Mouse (Mus musculus) thymus, adult 2 months (tissue): ENCODE data around the gene Myo3b. TPM values are rescaled to one million over a fixed set of nuclear protein-coding genes. Genes with fewer than 3 reads are reported as not detected.

Source experiments
- DNase-seq: peaks from one replicate; pipeline ENCODE4 v3.0.0; 2021
- H3K27ac ChIP-seq: fragments of 200-500 bp; 2 replicates; pipeline ENCODE4 v1.5.1; 2012; ENCODE audit warnings: low read length, control low read depth; ENCODE audit not compliant: control insufficient read depth, insufficient read depth
- H3K27me3 ChIP-seq: fragments of 200-500 bp; 2 replicates; pipeline ENCODE4 v1.6.1; 2012; ENCODE audit warnings: mild to moderate bottlenecking, low read length, moderate library complexity, mixed read lengths; ENCODE audit not compliant: control insufficient read depth, insufficient read depth
- H3K36me3 ChIP-seq: fragments of 200-500 bp; 2 replicates; pipeline ENCODE4 v1.6.1; 2012; ENCODE audit warnings: mild to moderate bottlenecking, low read length, moderate library complexity; ENCODE audit not compliant: control insufficient read depth, insufficient read depth
- H3K4me1 ChIP-seq: fragments of 200-500 bp; replicated peaks from 2 replicates; pipeline ENCODE4 v1.6.1; 2012; ENCODE audit warnings: low read length; ENCODE audit not compliant: control insufficient read depth, insufficient read depth
- H3K4me3 ChIP-seq: fragments of 200-500 bp; 2 replicates; pipeline ENCODE4 v1.5.1; 2012; ENCODE audit warnings: mild to moderate bottlenecking, low read length, control low read depth, moderate library complexity; ENCODE audit not compliant: control insufficient read depth, insufficient read depth
- CTCF ChIP-seq: fragments of 200-500 bp; IDR thresholded peaks from 2 replicates; pipeline ENCODE4 v1.5.1; 2012; ENCODE audit warnings: mild to moderate bottlenecking, control low read depth, low read length, moderate library complexity, borderline replicate concordance; ENCODE audit not compliant: control insufficient read depth, poor library complexity, insufficient read depth; ENCODE audit errors: extremely low read depth
- POLR2A ChIP-seq: fragments of 200-500 bp; IDR thresholded peaks from 2 replicates; pipeline ENCODE4 v1.6.1; 2012; ENCODE audit warnings: mild to moderate bottlenecking, low read length, control low read depth, moderate library complexity; ENCODE audit not compliant: control insufficient read depth, poor library complexity, insufficient read depth; ENCODE audit errors: extremely low read depth
- WGBS: fragments of 180-500 bp; shearing (Covaris S2); methylation state at CpG from one replicate; pipeline ENCODE4 v1.1.7; 2018; 5-methylcytosine and 5-hydroxymethylcytosine counted together
- polyA plus RNA-seq: library from polyadenylated mRNA; depleted of rRNA; stranded (reverse); fragments of >200 nt; gene quantifications from 2 replicates; pipeline ENCODE4 v1.2.3, GENCODE M21; 2012

The Myo3b gene
- polyA plus RNA-seq, 1 experiment, result 0.94 TPM

DNA sequence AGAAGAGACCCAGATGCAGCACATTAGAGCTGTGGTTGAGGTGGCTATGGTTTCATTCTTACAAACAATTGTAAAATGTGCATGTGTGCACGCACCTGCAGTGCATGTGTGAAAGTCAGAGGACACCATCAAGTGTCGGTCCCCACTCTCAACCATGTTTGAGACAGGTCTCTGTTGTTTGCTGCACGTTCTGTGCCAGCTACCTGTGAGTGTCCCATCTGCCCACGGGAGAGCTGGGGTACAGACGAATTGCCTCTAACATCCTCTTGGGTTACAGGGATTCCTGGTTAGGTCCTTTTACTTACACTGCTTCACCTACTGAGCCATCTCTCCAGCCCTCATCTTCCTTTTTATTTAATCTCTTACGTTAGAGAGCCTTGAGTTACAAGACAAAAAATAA lies 330.5 kb downstream of the Myo3b start:
- no peaks in the 10 kb centered on the region for H3K36me3 ChIP-seq
- no peak overlapping the region for H3K27ac ChIP-seq
- no peak overlapping the region for H3K4me3 ChIP-seq
- H3K27me3 ChIP-seq, result no peaks in the 10 kb centered on the region
- TF ChIP-seq POLR2A, result no peak
- TF ChIP-seq CTCF, result no peak
- no peaks in the 10 kb centered on the region for H3K4me1 ChIP-seq
- DNase-seq, result no peak
- 88% methylated on average over 6 of the region's 6 CpGs for WGBS

DNA sequence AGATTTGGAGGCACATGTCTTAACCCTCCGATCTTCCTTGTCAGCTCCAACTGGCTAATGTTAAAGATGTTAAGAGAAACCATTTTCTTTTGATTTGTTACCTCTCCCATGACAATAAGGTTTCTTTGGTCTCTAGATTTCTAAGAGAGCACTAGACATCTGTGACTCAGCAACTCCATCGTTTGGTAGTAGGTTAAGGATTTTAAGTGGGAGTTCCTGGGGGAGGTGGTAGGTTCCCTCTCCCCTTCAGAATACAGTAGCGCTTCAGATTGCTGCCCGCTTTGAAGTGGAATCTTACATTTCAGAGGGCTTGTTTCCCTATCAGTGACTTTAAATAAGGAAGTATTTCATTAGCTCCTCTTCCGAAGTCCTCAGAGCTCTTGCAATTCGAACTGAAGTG lies 340.4 kb downstream of the Myo3b start:
- H3K36me3 ChIP-seq, result no peaks in the 10 kb centered on the region
- 51% methylated on average over 6 of the region's 6 CpGs for WGBS
- H3K27ac ChIP-seq, result no peak overlapping the region
- no peaks in the 10 kb centered on the region for H3K4me1 ChIP-seq
- TF ChIP-seq CTCF, result no peak
- TF ChIP-seq POLR2A, result no peak
- DNase-seq, result no peak
- no peak overlapping the region for H3K4me3 ChIP-seq
- H3K27me3 ChIP-seq, result no peaks in the 10 kb centered on the region

DNA sequence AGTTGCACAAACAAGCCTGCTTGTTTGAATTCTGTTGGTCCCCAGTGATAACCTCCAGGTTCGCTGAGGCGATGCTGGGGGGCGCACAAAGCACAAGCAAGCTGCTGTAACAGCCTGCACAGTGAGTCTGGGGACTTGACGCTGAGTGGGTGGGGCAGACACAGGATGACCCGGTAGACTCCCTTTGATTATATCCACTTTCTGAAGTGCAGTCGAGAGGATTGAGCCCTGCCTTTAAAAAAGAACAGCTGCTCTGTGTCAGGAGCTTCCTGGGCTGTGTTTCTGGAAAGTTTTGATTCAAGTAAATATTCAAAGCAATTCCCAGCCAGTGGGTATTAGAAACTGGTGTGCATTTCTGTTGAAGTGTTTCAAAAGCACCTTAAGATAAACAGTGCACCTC lies 341.0 kb downstream of the Myo3b start:
- TF ChIP-seq POLR2A, result no peak
- no peak for TF ChIP-seq CTCF
- no peaks in the 10 kb centered on the region for H3K36me3 ChIP-seq
- H3K27me3 ChIP-seq, result no peaks in the 10 kb centered on the region
- no peak overlapping the region for H3K27ac ChIP-seq
- H3K4me3 ChIP-seq, result no peak overlapping the region
- no peak for DNase-seq
- no peaks in the 10 kb centered on the region for H3K4me1 ChIP-seq
- 47% methylated on average over 6 of the region's 6 CpGs for WGBS

DNA sequence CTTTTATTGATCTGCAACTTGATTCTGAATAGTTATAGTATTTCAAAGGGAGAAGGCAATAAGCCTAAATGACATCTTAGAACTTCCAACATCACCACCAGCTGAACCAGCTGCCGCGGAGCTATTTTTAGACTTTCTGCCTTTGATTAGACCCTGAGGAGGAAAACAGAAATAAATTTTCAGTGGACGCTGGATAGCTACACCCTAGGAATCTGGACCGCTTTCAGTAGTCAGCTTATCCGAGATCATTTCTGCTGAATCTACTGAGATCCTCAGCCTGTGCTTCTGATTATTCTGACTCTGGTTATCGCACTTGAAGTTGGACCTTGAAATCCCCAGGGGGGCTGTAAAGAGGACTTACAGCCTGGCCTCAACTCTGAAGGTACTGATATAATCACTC lies 349.7 kb downstream of the Myo3b start:
- no peaks in the 10 kb centered on the region for H3K27me3 ChIP-seq
- no peaks in the 10 kb centered on the region for H3K4me1 ChIP-seq
- DNase-seq, result no peak
- no peak overlapping the region for H3K4me3 ChIP-seq
- no peak overlapping the region for H3K27ac ChIP-seq
- no peaks in the 10 kb centered on the region for H3K36me3 ChIP-seq
- TF ChIP-seq POLR2A, result no peak
- TF ChIP-seq CTCF, result no peak
- 79% methylated on average over 6 of the region's 6 CpGs for WGBS

DNA sequence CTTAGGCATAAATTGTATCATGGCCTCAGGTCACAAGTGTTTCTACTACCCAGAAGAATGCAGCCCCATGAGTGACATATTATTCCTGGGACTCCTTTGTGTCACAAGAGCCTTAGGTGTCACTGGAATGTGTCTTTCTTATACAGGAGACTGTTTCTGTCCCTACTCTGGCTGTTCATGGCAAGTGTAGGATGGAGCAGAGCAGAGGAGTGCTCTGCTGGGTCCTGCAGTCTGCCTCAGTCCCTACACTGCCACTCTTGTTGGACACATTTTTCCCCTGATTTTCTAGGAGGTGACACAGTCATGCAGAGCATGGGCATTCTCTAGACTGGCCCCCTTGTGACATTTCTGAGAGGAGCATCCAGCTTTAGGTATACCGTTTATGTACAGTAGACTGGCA lies 350.2 kb downstream of the Myo3b start:
- H3K36me3 ChIP-seq, result no peaks in the 10 kb centered on the region
- no peaks in the 10 kb centered on the region for H3K27me3 ChIP-seq
- TF ChIP-seq CTCF (no peak), POLR2A (no peak)
- H3K4me3 ChIP-seq, result no peak overlapping the region
- WGBS, result 82% methylated on average over 1 of the region's 1 CpGs
- H3K4me1 ChIP-seq, result no peaks in the 10 kb centered on the region
- no peak overlapping the region for H3K27ac ChIP-seq
- DNase-seq, result no peak

DNA sequence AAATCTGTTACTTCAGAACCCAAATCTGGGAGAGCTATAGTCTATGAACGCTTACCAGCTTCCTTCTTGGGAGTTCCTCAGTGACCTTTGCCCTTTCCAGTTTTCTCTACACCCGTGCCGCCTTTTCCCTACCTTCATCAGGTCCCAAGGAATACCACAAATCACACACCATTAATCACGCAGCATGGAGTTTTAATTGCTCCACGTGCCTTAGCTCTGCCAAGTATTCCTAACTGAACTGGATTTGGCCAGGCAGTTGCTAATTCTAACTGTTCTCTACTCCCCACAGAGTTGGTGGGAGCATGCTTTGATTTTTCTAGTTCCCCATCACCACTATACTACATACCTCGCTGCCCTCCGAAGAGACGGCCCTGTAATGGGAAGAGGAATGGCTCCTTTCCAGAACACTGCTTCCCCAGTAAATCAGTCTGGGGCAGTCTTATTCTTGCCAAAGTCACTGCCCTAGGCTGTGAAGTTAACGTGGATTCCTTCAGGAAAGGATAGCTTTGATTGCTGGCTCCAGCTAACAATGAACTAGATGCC lies 358.9 kb downstream of the Myo3b start:
- 92% methylated on average over 9 of the region's 9 CpGs for WGBS
- no peaks in the 10 kb centered on the region for H3K27me3 ChIP-seq
- H3K36me3 ChIP-seq, result no peaks in the 10 kb centered on the region
- H3K4me1 ChIP-seq, result no peaks in the 10 kb centered on the region
- DNase-seq, result no peak
- TF ChIP-seq POLR2A (no peak), CTCF (no peak)
- no peak overlapping the region for H3K4me3 ChIP-seq
- H3K27ac ChIP-seq, result no peak overlapping the region

DNA sequence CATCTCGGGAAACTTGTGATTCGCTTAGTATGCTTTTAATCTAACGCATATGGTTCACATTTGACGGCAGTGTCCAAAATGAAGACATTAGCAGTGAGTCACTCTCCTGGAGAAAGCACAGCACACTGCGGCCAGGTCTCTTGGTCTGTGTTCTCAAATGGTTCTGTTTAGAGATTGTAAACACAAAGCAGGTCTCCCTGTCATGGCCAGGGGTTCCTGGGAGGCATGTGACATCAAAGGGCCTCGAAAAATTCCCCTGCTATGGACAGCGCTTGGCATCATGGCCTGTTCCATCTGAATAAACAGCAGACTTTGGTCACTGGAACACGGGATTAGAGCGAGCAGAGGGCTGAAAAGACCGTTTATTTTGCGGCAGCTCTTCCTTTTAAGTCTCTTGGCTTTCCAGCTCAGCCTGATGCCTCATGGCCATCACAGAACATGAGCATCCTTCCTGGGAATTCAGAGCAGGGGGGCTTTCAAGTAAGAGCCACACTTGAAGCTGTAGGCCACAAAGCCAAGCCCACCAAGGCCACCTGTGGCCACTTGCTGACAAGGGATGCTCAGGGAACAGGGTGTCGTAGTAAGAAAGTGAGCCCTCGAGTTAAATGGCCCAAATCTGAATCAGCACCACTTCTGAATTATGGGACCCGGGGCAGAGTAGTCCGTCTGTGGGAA lies 360.7 kb downstream of the Myo3b start:
- no peaks in the 10 kb centered on the region for H3K27me3 ChIP-seq
- TF ChIP-seq POLR2A, result no peak
- no peak for TF ChIP-seq CTCF
- 92% methylated on average over 15 of the region's 15 CpGs for WGBS
- H3K36me3 ChIP-seq, result no peaks in the 10 kb centered on the region
- no peak overlapping the region for H3K4me3 ChIP-seq
- no peaks in the 10 kb centered on the region for H3K4me1 ChIP-seq
- DNase-seq, result no peak
- H3K27ac ChIP-seq, result no peak overlapping the region
